Mouse (Mus musculus) mouse embryonic stem cell (cell line): Measurements from ENCODE around the gene Mfap4.

Source experiments
- in situ Hi-C, 2 experiments: fragments of 300-500 bp; cut with MboI; formaldehyde crosslinking; loops; 1 replicate in 1 of 2; 3 replicates in 1 of 2; pipeline ENCODE4 v1.14.3; 2019 to 2020; ENCODE audit warnings: low sequenced_read_pairs in 2 of 2, low pct_unique_long_range_greater_than_20kb in 1 of 2, mixed read lengths in 1 of 2; ENCODE audit not compliant: unreplicated experiment in 1 of 2

Mfap4 gene

GRCm38 (mm10) chr11:61484613-61485540, at the start of gene Mfap4:
TSS of gene Mfap4 (plus strand) at chr11:61485431.
- in situ Hi-C loops: no loop called here

- in situ Hi-C loops: no loop called here
Measured at GRCm38 (mm10) chr11:61436298-61436697, 48.9 kb upstream of the Mfap4 start.

- in situ Hi-C loops: no loop called here
Measured at GRCm38 (mm10) chr11:61439170-61439569, 46.1 kb upstream of the Mfap4 start.

- in situ Hi-C loops: no loop called here
Measured at GRCm38 (mm10) chr11:61440416-61440815, 44.8 kb upstream of the Mfap4 start.

- in situ Hi-C loops: no loop called here
Measured at GRCm38 (mm10) chr11:61441670-61442069, 43.6 kb upstream of the Mfap4 start.

GRCm38 (mm10) chr11:61443807-61444206, 41.4 kb upstream of the Mfap4 start:
- in situ Hi-C loops: no loop called here

GRCm38 (mm10) chr11:61447296-61447695, 37.9 kb upstream of the Mfap4 start:
- in situ Hi-C loops: no loop called here

- in situ Hi-C loops: no loop called here
Measured at GRCm38 (mm10) chr11:61448041-61448440, 37.2 kb upstream of the Mfap4 start.

GRCm38 (mm10) chr11:61448599-61449225, 36.5 kb upstream of the Mfap4 start:
- in situ Hi-C loops: no loop called here

- in situ Hi-C loops: no loop called here
Measured at GRCm38 (mm10) chr11:61449499-61450292, 35.5 kb upstream of the Mfap4 start.

GRCm38 (mm10) chr11:61464071-61464470, 21.2 kb upstream of the Mfap4 start:
- in situ Hi-C loops: no loop called here

GRCm38 (mm10) chr11:61465422-61465821, 19.8 kb upstream of the Mfap4 start:
- in situ Hi-C loops: no loop called here

GRCm38 (mm10) chr11:61468534-61468933, 16.7 kb upstream of the Mfap4 start:
- in situ Hi-C loops: no loop called here

- in situ Hi-C loops: no loop called here
Measured at GRCm38 (mm10) chr11:61469317-61469917, 15.8 kb upstream of the Mfap4 start.

GRCm38 (mm10) chr11:61470880-61471279, 14.4 kb upstream of the Mfap4 start:
- in situ Hi-C loops: no loop called here

GRCm38 (mm10) chr11:61473630-61474029, 11.6 kb upstream of the Mfap4 start:
- in situ Hi-C loops: no loop called here

GRCm38 (mm10) chr11:61476786-61477382, 8.3 kb upstream of the Mfap4 start:
- in situ Hi-C loops: no loop called here
